Mouse (Mus musculus) left cerebral cortex, adult 2 months (tissue): ENCODE measurements at regions not wholly inside any gene's neighbourhood (a gene's known extent, or its start where the extent isn't known, plus 50 kb on each side); places are given as distances from the start of the nearest gene placed in this dataset.

ENCODE experiments used
- DNase-seq, 2 experiments: peaks; one replicate each; pipeline ENCODE4 v3.0.0; 2021 to 2022; ENCODE audit warnings: low spot score in 2 of 2, mixed read lengths in 1 of 2; ENCODE audit errors: extremely low spot score in 1 of 2
- H3K27ac ChIP-seq: fragments of 200-600 bp; 2 replicates; pipeline ENCODE4 v1.8.1; 2022
- H3K4me3 ChIP-seq: fragments of 200-600 bp; 2 replicates; pipeline ENCODE4 v1.8.1; 2022
- CTCF ChIP-seq: fragments of 200-600 bp; IDR thresholded peaks from 2 replicates; pipeline ENCODE4 v1.8.1; 2022; ENCODE audit warnings: antibody characterized with exemption, mild to moderate bottlenecking, moderate library complexity
- intact Hi-C: fragments of 180-260 bp; cut with DNase I; formaldehyde crosslinking; loops from one replicate; pipeline ENCODE4 v1.15.1; 2025

DNA sequence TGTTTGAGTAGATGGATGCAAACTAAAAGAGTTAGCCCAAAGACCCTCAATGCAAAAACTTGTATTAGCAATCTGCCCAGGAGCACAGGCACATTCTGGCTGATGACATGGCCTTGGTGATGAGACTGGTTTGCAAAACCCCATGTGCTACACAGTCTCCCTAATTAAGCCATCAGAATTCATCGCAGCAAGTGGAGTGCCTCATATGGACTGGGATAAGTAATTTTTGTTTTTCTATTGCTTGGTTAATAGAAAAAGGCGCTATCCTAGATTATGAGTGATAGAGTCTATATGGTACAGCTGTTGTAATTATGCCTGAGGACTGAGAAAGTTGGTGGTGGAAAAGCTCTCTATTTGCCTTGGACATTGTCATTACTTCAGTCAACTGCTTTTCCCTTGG is 155.2 kb upstream of the Robo1 start:
- no peak for DNase-seq
- Histone ChIP-seq H3K4me3 (no peak overlapping the region), H3K27ac (no peak overlapping the region)
- no peak for TF ChIP-seq CTCF
- intact Hi-C loops: no loop called here

DNA sequence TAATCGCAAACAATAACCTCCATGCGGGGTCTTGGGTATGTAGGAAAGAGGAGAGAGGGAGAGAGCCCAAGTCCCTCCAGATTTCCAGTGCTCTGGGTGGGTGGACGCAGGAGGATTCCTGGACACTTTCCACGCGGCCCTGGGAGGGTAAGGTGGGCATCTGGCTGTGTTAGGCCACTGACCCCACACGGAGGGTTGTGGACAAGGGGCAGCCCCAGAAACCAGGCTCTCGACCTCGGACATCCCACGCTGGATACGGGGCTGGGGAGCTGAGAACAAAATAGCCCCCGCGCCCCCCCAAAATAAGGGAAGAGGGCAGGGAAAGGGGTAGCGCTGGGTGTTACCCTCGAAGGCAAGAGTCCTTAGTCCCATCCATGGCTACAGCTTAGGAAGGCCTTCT is 150.2 kb upstream of the Robo1 start:
- no peak for DNase-seq
- TF ChIP-seq CTCF: no peak
- Histone ChIP-seq H3K4me3 (no peak overlapping the region), H3K27ac (no peak overlapping the region)
- intact Hi-C loops: no loop called here

DNA sequence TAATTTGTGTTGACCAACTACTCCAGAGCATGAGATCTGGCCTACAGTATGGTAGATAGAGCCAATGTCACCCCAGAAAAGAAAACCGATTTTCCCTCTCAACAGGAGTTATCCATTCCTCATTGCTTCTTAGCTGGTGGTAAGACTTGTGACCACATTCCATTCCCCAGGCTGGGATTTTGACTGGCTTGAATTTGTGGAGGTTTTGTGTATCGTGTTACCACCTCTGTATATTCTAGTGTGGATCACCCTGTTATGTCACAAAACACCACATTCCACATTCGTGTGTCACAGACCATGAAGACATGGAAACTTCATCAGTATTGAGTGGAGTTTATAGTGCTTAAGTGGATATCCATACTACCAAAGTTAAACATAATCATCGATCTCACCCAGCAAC is 148.7 kb upstream of the Robo1 start:
- H3K27ac ChIP-seq: no peak overlapping the region
- no peak overlapping the region for H3K4me3 ChIP-seq
- DNase-seq: no peak
- TF ChIP-seq CTCF: no peak
- intact Hi-C loops: no loop called here

DNA sequence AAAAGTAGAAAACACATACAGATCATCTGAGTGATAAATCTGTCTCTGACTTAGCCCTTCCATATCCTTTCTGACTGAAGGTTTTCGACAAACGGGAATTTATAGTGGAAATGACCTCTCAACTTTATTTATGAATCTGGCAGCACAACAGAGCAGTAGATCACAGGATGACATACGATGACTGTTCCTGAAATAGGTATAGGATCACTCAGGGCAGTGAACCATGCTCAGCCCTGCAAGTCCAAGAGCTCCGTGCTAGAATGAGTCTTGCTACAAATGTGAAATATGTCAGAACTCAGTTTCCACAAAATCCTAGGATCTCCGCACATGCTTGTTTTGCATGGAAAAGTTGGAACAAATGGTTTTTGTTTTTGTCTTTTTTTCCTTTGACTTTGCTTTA is 132.4 kb upstream of the Robo1 start:
- no peak for DNase-seq
- intact Hi-C loops: no loop called here
- TF ChIP-seq CTCF: no peak

DNA sequence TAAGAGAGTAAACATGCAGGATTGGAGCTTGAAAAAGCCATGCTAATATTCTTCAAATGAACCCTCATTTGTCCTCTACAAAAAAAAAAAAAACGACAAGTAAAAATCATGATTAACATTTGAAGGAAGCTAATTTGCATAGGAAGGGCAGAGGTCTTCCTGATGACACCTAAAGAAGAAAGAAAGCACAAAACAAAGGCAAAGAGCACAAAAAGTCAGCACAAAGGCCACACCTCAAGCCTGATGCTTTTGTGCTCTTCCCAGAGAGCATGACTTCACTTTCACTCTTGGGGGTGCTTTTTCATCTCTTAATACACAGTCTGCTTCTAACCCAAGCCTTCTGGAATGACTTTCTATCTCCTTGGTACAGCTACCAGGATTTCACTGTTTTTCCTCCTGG is 113.8 kb upstream of the Robo1 start:
- no peak overlapping the region for H3K4me3 ChIP-seq
- DNase-seq: no peak
- H3K27ac ChIP-seq: no peak overlapping the region
- intact Hi-C loops: no loop called here
- no peak for TF ChIP-seq CTCF

More for the DNA sequence above, 132.4 kb upstream of the Robo1 start:
- no peak overlapping the region for H3K4me3 ChIP-seq
- no peak overlapping the region for H3K27ac ChIP-seq

DNA sequence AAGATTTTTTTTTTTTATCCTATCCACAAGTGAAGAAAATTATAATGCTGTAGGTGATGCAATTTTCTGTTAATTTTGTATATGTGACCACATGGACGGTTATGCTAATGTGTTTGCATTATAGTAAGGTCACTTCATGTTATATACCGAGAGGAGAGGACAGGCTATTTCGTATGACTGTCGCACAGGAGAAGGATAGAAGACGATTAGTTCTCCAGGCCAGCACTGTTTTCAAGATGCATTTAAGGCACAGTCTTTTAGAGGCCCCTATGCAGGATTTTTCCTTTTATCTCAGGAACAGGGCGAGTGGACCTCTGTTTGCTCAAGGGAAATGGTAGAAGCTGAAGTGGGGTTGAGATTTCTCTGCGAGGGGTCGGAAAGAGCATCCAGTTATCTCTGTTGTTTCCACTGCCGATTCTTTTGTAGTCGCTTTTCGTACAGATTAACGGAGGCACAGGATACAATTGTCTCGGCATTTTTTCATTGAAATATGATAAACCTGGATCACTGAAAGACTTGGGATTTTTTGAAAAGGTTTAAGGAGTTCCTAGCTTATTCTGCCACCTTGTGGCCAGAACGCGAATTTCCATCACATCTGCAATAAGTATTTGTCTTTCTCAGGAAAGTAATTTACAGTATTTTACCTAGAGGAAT is 92.6 kb upstream of the Robo1 start:
- DNase-seq: peak; percentile 72 to 74
- intact Hi-C loops: loop anchor here (1.0 to 10.0 kb wide), 3 partner anchors 389 to 968 kb away; no protein-coding TSS in a partner anchor

DNA sequence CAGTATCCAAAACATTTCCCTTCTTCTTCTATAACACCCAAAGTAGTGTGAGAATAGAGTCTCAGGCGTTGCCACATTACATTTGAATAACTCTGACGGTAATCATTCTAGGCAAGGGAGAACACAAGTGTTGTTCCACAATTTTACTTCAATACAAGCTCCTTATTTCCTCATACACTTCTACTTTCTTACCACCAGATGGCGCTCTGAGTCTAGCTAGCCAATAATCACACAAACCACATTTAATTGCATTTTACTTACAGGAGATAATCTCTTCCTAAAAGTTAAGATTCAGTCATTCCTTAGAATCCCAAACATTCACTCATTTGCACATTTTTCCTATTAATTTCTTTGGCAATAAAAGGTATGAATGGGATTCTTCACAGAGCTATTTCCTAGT is 90.1 kb upstream of the Robo1 start:
- Histone ChIP-seq H3K27ac (no peak overlapping the region), H3K4me3 (no peak overlapping the region)
- intact Hi-C loops: loop anchor here (1.0 to 10.0 kb wide), 2 partner anchors 387 to 762 kb away; no protein-coding TSS in a partner anchor
- peak; percentile 80 for TF ChIP-seq CTCF
- no peak for DNase-seq

More for the DNA sequence above, 92.6 kb upstream of the Robo1 start:
- Histone ChIP-seq H3K27ac (no peak overlapping the region), H3K4me3 (peak overlapping the region; percentile 36)
- peak; percentile 80 for TF ChIP-seq CTCF

DNA sequence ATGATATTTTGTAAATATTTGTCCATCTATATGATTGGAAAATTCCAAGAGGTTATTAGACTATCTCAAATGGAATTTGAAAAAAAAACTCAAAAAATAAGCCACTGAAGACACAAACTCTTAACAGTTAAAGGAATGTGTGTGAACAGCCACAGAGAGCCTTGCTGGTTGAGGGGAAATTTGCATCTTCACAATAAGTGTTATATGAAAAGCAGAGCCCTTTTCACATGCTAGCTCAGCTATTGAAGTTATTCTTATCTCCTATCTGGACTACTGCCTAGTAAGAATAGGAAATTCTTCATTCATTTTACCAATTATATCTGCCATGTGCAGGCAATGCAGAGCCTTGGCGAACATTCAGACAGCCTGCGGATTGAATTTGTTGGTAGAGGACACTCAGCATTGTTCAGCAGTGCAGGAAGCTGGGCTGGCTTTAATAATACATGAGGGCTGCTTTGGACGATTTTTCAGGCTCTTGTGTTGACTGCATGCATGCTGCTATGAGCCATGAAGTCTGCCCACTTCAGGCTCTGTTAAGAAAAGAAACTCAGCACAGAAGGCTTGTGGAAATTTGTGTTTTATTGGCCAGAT is 86.1 kb upstream of the Robo1 start:
- DNase-seq: peak in 1 of 2 experiments; percentile 14
- intact Hi-C loops: loop anchor here (5.0 kb wide), 1 partner anchor 135 kb away; no protein-coding TSS in a partner anchor
- Histone ChIP-seq H3K4me3 (no peak overlapping the region), H3K27ac (no peak overlapping the region)
- no peak for TF ChIP-seq CTCF

DNA sequence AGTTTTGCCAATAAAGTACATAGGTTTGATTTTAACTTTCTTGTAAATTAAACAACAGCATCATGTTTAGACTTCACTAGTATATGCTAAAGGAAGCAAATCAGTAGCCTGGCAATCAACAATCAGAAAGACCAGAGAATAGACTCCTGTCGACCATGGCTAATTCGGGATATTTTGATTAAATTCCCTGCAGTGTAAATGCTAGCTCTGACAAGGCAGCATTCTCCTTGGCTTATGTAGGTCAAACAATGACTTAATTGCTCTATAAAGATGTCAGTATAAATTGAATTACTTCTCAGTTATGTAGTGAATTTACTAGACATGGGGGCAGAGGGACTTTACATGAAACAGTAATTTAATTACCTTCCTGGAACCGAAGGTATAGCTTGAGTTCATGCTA is 84.2 kb upstream of the Robo1 start:
- intact Hi-C loops: loop anchor here (5.0 kb wide), 1 partner anchor 133 kb away; no protein-coding TSS in a partner anchor
- Histone ChIP-seq H3K27ac (no peak overlapping the region), H3K4me3 (no peak overlapping the region)
- TF ChIP-seq CTCF: no peak
- DNase-seq: no peak

DNA sequence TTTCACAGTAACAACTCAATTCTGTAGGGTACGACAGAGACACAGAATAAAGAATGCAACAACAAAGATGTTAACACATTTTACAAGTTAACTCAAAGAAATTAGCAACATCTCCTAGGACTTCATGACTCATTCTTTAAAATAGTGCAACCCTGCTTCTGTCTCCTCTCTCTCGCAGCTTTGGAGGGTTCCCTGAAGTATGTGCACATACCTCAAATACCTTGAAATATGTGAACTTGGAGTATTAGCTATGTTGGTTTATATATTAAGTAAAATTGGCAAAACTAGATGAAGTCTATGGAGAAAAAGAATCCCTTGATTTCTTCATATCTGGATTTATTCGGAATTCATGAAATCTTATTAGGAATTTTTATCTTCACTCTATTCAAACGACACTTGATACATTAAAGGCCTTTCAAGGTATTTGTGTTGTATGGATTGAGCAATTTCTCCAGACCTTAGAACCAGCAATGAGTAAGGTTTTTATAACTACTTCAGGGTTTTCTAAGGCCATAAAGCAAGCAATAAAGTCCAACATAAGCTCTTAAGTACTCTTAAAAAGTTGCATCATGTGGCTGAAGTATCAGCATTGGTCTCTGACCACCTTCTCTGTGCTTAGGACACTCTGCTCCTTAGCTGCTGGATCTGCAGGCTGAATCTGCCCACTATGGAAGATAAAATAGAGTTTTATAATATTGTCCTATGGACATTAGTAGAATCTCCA is 82.8 kb upstream of the Robo1 start:
- H3K4me3 ChIP-seq: no peak overlapping the region
- no peak overlapping the region for H3K27ac ChIP-seq
- DNase-seq: no peak
- intact Hi-C loops: no loop called here
- no peak for TF ChIP-seq CTCF

DNA sequence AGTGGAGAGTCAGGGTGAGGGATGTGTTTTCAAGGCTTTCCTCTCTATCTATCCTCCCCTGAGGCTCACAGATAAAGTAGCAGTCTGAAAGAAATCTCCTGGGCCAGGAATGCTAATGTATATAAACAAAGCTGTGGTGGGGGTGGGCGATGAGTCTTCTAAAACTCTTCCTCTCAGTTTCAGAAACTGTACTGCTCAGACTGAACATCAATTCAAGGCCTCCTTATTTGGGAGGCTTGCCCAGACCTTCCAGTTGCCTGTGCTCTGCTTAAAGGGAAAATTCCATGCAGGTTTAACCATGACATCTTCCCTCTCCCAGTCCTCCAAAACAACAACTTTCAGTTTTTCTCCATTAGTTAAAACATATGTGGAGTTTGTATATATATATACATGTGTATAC is 73.7 kb upstream of the Robo1 start:
- no peak overlapping the region for H3K27ac ChIP-seq
- intact Hi-C loops: no loop called here
- no peak overlapping the region for H3K4me3 ChIP-seq
- no peak for TF ChIP-seq CTCF
- DNase-seq: no peak

DNA sequence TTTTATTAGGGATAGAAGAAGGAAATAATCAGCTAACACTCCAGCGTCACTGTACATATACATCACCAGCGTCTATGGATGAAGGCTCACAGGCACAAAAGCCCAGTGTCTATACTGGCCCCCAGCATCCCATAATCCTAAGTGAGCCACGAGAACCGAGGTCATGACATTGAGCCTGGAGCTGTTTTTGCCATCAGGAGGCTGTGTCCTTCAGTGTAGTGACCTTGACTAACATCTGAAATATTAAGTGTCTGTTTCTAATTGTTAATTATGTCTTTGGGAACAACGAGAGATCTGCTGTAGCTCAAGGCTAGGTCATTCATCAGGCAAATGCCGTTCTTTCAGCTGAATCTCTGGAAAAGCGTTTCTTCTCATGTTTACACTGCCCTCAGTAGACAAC is 68.5 kb upstream of the Robo1 start:
- no peak overlapping the region for H3K27ac ChIP-seq
- H3K4me3 ChIP-seq: no peak overlapping the region
- TF ChIP-seq CTCF: no peak
- intact Hi-C loops: no loop called here
- no peak for DNase-seq
